Mouse (Mus musculus) cerebellum, adult 2 months (tissue): Measurements from ENCODE around the gene Ccnt1.

Experiments used
- CTCF ChIP-seq: fragments of 200-500 bp; IDR thresholded peaks from 2 replicates; pipeline ENCODE4 v1.5.1; 2011; ENCODE audit warnings: low read depth, mild to moderate bottlenecking, control low read depth, low read length, moderate library complexity, borderline replicate concordance; ENCODE audit not compliant: insufficient read depth
- POLR2A ChIP-seq: fragments of 200-500 bp; IDR thresholded peaks from 2 replicates; pipeline ENCODE4 v1.6.1; 2011; ENCODE audit warnings: low read length, control low read depth, borderline replicate concordance; ENCODE audit not compliant: insufficient read depth

DNA sequence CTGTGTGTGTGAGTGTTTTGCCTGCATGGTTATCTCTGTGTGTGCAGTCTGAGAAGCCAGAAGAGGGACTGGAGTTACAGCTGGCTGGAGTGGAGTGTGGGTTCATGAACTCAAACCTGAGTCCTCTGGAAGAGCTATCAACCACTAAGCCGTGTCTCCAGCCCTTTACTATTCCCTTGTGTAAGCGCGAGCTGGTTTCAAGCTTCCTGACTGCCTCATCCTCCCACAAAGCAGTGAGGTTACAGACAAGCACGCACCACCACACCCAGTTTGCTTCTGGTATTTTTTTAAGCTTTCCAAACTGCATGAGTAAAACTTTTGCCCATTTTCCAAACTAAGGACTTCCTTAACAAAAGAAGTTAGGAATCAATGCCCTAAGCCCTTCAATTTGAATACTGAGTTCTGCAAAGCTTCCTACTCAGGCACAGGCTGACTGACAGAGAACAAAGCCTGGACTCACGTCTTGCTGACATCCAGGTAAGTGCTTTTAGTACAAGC lies 42.6 kb downstream of the Ccnt1 start:
- TF ChIP-seq POLR2A (no peak), CTCF (no peak)
